Mouse (Mus musculus): ENCODE data around the gene Akt1.

DNA sequence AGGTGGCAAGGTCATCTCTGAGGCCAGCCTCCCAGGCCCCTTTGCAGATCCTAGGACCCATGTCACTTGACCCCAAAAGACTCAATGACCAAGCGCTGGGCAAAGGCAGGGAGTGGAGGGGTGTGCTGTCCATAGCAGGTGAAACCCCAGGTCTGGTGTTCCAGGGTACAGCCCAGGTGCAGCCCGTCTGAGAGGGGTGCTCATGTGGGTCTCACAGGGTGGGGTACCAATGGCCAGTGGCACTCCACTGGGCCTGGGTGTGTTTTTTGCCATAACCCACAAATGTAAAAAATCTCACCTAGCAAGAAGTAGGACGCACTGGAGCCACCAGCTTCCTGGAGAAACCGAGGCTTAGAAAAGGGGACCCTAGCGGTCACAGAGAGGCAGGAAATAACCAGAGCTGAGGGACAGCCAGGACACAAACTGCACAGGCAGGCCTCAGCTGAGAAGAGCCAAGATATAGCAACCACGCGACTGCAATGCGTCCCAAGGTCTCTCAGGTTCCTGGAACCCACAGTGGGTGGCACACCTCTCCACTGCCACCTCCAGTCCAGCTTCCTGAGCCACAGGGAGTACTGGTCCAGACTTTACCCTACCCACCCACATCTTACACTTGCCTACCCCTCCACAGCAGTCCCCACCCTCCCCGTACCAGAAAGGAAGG lies 8.7 kb downstream of the Akt1 start:
- no peak for TF ChIP-seq GATA2 (IDR thresholded peaks at IDR 0.05; ENCODE audit: borderline replicate concordance, low read depth, low read length)
- no peak for TF ChIP-seq CTCF (IDR thresholded peaks at IDR 0.05; ENCODE audit: low read depth, low read length)
- no peak for TF ChIP-seq GATA1 (IDR thresholded peaks at IDR 0.05; ENCODE audit: borderline replicate concordance, low read length)

All from G1E (cell line).